Mouse (Mus musculus): Measurements from ENCODE around the gene Gm11032.
"Not testable (repeated sequence)": the region's sequence is repeated elsewhere in the genome, so short reads cannot be mapped to it uniquely, and the experiment has no call there.

Gm11032 gene

DNA sequence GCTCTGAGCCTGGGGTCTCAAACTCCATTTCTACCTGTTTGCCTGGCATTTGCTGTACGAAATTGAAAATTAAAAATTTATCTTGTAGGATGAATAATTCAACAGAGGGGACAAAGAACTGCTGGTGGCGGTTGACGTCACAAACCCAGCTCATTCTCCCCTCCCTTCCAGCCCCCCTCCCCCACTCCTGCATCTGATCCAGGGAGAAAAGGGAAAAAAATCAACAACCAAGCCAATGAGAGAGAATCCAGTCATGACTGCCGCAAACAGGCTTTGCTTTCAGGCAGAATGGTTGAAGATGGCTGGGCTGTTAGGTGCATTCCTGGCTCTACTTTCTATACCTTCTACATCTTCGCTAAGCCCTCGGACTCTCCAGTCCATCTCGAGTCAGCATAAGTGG, 6.1 kb downstream of the Gm11032 start:
- in situ Hi-C loops (cut with MboI, MseI), result no loop called here

DNA sequence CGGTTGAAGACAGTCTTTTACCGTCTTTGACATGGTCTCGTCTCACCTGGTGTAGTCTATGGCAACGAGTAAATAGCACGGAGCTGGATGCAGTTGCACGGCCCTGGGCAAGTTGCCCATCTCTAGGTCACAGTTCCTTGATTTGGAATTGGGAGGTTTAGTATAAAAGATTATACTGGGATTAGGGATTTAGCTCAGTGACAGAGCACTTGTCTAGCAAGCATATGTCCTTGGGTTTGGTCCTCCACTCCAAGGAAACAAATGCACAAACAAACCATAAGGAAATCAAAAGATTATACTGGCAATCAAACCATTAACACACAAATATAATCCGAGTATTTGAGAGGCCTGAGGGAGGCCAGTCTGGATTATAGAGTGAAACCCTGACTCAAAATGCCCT, 7.8 kb downstream of the Gm11032 start:
- in situ Hi-C loops (cut with MboI, MseI), result no loop called here

DNA sequence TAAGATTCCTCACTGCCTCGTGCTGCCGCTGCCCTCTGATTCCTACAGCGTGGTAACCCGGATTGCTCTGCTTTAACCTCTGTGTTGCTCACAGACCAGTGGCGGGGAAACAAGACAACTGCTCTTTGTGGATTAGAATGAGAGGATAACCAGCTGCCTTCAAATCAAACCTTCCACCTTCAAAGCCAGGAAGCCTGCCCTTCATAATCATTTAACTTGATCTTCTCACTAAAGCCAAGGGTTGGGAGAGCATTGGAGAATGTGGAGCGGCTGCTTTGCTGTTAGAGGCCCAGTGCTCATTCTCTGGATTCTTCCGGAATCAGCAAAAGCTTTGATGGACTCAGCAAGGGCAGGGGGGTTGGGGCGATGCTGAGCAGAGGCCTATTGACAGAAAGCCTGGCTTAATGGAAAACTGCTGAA, 10.0 kb downstream of the Gm11032 start:
- in situ Hi-C loops (cut with MboI, MseI), result no loop called here

DNA sequence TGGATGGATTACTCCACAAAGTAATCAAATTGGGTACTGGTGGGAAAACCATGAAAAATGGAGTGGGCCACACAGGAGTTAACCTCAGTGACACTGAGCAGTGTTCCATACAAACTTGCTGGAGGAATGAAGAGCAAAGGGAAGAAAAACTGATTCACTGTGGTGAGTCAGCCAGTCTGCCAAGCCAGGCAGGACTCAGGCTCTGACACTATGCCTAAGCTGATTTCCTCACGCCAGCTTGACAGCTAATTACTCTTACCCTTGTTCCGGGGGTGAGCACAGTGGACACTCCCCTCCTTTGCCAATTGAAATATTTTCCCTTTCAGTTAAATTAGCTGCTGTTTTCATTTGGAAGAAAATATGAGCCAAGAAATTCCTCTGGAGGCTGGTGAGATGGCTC, 13.6 kb downstream of the Gm11032 start:
- in situ Hi-C loops (cut with MboI, MseI), result no loop called here

DNA sequence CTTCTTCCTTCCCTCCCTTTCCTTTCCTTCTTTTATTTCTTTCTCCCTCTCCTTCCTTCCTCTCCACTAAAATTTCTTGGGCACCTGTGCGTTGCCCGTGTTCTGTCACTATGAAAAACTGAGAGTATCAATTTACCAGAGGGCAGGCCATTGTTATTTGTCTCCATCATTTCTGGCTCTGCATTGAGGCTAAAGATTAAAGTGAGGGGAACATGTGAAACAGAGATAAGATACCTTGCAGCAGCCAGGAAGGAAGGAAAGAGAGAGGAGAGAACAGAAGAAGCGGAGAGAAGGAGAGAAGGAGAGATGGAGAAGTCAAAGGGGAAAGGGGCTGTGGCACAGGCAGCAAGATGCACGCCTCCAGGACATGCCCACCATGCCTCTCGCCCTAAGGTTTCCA, 14.5 kb downstream of the Gm11032 start:
- in situ Hi-C loops (cut with MboI, MseI), result no loop called here

DNA sequence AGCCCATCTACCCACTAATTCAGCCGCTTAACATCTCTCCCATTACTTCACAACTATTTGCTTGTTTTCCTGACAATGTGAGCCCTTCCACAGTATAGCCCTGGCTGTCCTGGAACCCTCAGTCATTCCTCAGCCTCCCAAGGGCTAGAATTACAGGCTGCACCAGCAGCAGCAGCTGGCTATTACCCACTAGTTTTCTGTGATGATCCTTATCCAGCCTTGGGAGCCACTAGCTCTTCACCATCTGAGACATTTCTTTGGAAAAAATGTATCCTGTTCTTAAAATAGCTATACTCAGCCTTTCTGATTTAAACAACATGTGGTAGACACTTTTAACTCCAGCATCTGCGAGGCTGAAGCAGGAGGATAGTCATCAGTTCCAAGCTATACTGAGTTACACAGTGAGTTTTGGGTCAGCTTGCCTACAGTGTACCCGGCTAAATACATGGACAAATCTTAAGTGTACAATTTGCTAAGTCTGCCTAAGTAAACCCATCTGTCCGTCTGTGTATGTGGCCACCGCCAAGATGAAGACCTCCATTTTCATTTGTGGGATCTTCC, 17.0 kb downstream of the Gm11032 start:
- in situ Hi-C loops (cut with MboI, MseI), result no loop called here

DNA sequence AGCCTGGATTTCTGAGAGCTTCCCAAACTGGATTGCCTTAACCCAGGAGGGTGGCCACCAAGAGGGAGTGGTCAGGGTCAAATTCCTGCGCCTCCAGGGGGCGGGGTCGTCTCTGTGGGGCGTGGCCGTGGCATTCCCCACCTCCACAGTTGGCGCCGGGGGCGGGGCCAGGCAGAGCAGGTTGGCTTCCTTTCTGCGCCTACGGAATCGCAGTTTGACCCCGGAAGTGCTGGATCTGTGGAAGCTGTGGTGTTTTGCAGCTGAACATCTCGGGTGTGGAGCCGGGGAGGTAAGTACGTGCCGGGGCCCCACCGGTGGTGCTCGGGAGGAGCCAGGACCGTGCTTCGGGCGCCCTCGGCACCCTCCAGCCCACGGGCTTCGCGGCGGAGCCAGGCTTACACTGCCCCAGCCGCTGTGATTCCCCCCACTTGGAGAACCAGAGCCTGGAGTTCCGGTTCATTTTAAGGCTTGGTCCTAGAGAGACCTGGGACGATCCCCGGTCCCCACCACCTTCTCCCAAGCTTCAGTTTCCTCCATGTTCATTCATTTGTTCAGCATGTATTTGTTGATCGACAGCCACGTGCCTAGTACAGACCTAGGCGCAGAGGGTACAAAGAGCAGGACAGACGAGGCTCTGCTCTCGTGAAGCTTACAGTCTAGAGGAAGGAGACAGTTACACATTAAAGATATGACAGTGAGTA, 17.8 kb downstream of the Gm11032 start, which contains the start of gene Ascc2:
Ascc2 (plus strand) TSS at position 214 of the 701 bp plus-strand sequence.
- in situ Hi-C loops (cut with MboI, MseI), result no loop called here

DNA sequence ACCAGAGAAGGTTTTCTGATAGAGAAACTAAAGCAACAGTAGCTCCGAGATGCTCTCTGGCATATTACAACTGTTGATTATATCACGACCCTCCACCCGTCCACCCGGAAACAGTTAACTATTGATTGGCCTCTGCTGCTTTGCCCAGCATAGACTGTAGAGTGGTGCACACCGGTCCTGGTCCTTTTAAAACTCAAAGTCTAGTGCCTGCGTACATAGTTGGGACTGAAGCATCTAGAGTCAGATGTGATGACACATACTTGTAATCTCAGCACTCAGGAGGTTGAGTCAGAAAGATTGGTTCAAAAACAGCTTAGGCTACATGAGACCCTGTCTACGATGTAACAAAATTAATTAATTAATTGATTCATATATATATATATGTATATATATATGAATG, 18.4 kb downstream of the Gm11032 start:
- in situ Hi-C loops (cut with MboI, MseI), result no loop called here

DNA sequence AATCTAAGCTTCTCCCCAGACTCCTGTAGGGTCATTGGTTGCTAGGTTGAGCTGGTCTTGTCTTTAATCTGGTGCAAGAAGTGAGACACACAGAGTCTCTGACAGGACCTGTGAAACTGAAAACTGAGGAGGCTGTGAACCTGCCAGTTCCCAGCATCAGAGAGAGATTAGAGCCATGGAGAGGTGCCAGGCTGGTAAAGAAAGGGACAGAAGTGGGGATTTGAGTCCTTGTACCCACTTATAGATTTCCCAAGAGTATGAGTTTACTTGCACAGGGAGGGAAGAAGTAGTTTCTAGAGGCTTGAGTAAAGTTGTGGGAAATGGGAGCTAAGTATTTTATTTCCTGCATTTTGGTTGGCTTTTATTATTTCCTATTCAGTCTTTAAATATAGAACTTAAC, 21.3 kb downstream of the Gm11032 start:
- in situ Hi-C loops (cut with MboI, MseI), result no loop called here

DNA sequence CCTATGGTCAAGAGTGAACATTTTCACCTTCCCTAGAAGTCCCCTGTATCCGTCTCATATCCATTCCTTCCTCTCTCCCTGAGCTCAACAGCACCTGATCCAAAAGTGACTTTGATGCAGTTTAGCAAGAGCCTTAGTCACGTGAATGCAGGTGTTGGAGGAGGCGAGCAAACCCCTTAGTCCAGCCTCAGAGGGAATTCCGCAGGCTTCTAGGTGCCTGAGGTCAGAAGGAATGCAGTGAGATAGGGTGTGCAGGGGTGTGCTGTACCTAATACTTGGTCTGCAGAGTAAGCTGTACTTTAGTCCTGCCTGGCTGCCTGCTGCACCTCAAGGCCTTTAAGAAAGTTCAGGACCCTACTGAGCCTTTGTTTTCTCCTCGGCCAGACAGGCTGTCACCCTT, 23.9 kb downstream of the Gm11032 start:
- in situ Hi-C loops (cut with MboI, MseI), result no loop called here

DNA sequence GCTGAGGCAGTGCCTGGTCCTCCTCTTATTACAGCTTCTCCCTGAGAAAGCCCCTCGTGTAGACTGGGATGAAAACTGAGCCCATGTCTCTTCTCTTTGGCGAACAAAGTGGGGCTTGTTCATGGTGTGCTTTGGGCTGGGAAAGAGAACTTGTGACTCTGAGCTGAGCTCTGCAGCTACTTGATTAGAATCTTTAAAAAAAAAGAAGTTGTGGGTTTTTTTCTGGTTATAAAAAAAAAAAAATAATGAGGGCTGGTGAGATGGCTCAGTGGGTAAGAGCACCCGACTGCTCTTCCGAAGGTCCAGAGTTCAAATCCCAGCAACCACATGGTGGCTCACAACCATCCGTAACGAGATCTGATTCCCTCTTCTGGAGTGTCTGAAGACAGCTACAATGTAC, 25.3 kb downstream of the Gm11032 start:
- in situ Hi-C loops (cut with MboI, MseI), result not testable (repeated sequence)

DNA sequence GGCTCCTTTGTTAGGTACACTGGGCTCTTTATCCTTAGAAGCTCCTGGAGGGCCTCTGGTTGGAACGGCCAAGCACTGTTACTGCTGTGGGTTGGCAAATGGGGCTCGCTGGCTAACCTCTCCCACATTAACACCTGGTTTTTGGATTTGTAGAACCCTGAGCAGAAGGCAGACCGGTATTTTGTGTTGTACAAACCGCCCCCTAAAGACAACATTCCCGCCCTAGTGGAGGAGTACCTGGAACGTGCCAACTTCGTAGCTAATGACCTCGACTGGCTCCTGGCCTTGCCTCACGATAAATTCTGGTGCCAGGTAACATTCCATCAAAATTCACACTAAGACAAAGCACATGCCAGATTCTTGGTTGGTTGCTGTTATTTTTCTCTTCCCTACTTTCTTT, 26.5 kb downstream of the Gm11032 start:
- in situ Hi-C loops (cut with MboI, MseI), result no loop called here

DNA sequence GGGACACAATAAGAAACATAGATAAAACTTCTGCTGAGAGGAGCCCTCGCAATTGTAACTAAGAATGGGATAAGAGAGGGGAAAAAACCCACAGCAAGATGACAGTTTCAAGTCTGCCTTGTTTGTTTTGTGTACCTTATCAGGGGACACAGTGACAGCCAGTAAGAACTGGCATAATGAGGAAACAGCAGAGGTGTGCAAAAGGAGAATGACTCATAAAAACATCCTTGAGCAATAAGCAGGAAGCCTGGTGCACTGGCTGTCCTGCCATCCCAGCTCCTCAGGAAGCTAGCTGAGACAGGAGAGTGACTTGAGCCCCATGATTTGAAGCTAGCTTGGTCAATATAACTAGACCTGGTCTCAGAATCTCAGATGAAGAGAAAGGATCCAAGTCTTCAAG, 40.0 kb downstream of the Gm11032 start:
- in situ Hi-C loops (cut with MboI, MseI), result no loop called here

DNA sequence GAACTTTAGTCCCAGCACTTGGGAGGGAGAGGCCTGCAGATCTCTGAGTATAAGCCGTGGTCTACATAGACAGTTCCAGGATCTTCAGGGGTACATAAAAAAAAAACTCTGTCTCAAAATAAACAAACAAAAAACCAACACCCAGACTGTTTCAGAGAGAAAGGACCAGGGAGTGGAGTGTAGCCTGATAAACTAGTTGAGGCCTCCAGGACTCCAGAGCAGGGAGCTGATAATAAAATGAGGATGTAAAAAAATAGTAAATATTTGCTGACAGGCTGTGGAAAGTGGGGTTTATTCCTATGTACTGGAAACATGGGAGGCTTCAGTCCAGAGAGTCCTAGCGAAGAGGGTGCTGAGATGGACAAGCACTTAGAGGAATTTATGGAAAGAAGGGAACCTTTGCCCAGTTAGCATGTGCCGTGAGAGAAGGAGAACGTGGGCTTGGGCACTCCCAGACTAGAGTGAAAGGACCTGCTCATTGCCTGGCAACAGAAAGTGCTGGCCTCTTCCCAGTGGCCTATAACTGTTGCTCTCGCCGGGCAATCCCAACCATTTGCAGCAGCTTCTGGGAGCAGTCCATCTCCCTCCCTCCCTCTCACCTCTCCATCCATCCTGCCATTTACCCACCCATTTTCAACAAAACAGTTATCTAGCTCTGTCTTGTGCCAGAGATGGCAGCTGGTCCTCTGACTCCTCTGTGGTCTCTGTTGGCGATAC, 40.6 kb downstream of the Gm11032 start:
- in situ Hi-C loops (cut with MboI, MseI), result no loop called here

DNA sequence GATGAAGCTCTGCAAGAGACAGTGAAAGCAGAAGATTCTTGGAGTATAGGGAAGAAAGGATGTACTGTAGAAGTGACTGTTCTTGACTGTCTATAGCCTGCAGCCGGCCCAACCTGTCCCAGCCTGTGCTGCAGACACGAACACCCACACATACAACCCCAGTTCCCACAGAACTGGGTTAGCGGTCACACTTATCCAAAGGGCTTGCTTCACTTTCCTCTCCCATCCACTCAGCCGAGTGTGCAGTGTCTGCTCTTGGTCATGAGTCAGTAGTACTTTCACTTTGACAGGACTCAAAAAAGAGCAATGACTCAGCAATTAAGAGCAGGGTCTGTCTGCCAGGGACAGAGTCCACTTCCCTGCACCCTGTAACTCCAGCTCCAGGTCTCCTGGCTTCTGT, 41.5 kb downstream of the Gm11032 start:
- in situ Hi-C loops (cut with MboI, MseI), result no loop called here

DNA sequence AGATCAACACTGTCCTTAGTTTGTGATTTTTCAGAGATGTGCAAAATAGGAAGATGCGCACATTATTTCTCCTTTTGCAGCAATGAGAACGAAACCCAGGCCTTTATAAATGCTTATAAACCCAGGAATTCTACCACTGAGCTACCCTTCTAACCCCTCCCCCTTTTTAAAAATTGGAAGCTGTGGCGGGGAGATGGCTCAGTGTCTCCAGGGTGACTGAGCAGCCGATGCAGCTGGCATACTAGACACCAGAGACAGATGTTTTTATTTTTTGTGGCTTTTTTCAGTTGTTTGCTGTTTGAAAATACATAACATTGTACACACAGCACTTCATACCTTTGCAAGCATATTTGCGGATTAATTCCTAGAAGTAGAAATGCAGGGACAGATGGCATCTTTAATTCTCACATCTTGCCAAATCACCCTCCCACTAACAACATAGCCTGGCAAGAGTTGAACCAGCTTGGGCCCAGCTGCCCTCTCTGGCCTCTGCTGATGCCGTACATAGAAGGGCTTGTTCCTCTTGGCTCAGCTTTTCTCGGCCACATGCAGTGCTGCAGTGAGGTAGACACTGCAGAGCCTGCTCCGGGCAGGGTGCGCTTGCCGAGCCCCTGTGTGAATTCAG, 42.1 kb downstream of the Gm11032 start:
- in situ Hi-C loops (cut with MboI, MseI), result no loop called here

DNA sequence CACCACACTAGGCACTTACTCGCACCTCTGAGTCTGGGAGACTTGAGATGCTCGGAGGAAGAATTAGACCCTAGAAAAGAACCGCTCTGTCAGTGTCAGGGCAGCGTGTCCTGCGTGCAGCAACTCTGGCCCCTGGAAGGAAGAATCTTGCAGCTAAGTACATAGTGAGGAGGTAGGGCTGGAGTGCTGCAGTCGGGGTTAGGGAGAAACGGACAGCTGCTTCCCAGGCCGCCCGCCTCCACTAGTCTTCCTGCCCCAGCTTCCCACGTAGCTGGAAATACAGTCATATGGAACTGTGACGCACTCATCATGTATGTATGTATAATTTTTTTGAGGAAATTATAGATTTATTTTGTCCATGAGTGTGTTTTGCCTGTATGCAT, 42.6 kb downstream of the Gm11032 start:
- in situ Hi-C loops (cut with MboI, MseI), result no loop called here
